Mouse (Mus musculus) granulocyte monocyte progenitor cell, adult 5-6 weeks (primary cell): Measurements from ENCODE around the gene Rnaset2b. TPM values are rescaled to one million over a fixed set of nuclear protein-coding genes. Genes with fewer than 3 reads are reported as not detected.
"Not testable (repeated sequence)": the region's sequence is repeated elsewhere in the genome, so short reads cannot be mapped to it uniquely, and the experiment has no call there.

Experiments
- ATAC-seq: replicated peaks from 2 replicates; pipeline ENCODE4 v1.8.0; 2016; ENCODE audit warnings: mild to moderate bottlenecking, moderate TSS enrichment, inconsistent platforms; ENCODE audit not compliant: poor library complexity, severe bottlenecking
- total RNA-seq, 2 experiments: library from RNA; stranded (forward) in 1 of 2; stranded (reverse) in 1 of 2; fragments of 200-712, 200-1000 nt in 1 of 2; fragments of >200 nt in 1 of 2; fragmentation: Nextera tagmentation in 1 of 2; gene quantifications; 2 replicates each; pipeline ENCODE4 v1.2.3; 2014 to 2017

Rnaset2b gene
- total RNA-seq, 2 experiments from 2014 or later, result 536 to 929 TPM

- ATAC-seq, result peak; percentile 11; the same call in 1 of the 2 replicates
Measured at GRCm38 (mm10) chr17:6979380-6979779, 8.9 kb downstream of the Rnaset2b start.

GRCm38 (mm10) chr17:6980144-6980543, 9.7 kb downstream of the Rnaset2b start:
- not testable (repeated sequence) for ATAC-seq

- peak; percentile 87 for ATAC-seq
Measured at GRCm38 (mm10) chr17:6986118-6986517, 15.7 kb downstream of the Rnaset2b start.

GRCm38 (mm10) chr17:6995504-6995903, 25.1 kb downstream of the Rnaset2b start:
- ATAC-seq, result not testable (repeated sequence)

GRCm38 (mm10) chr17:6996826-6997225, 26.4 kb downstream of the Rnaset2b start:
- not testable (repeated sequence) for ATAC-seq

GRCm38 (mm10) chr17:6997778-6998490, 27.5 kb downstream of the Rnaset2b start:
- not testable (repeated sequence) for ATAC-seq

GRCm38 (mm10) chr17:7001790-7002585, 31.6 kb downstream of the Rnaset2b start:
- not testable (repeated sequence) for ATAC-seq

GRCm38 (mm10) chr17:7003392-7003791, 33.0 kb downstream of the Rnaset2b start:
- not testable (repeated sequence) for ATAC-seq

- not testable (repeated sequence) for ATAC-seq
Measured at GRCm38 (mm10) chr17:7005646-7006045, 35.2 kb downstream of the Rnaset2b start.

- ATAC-seq, result peak; percentile 64
Measured at GRCm38 (mm10) chr17:7008885-7009284, 38.5 kb downstream of the Rnaset2b start.

GRCm38 (mm10) chr17:7009440-7009839, 39.0 kb downstream of the Rnaset2b start:
- ATAC-seq, result not testable (repeated sequence)

- peak; percentile 84 for ATAC-seq
Measured at GRCm38 (mm10) chr17:7009901-7010300, 39.5 kb downstream of the Rnaset2b start.

- peak; percentile 34; the same call in 1 of the 2 replicates for ATAC-seq
Measured at GRCm38 (mm10) chr17:7014190-7014589, 43.8 kb downstream of the Rnaset2b start.

GRCm38 (mm10) chr17:7025257-7025656, 54.8 kb downstream of the Rnaset2b start, which contains the start of gene Gm1604a:
TSS of gene Gm1604a (plus strand) at chr17:7025568.
- not testable (repeated sequence) for ATAC-seq

- ATAC-seq, result not testable (repeated sequence)
Measured at GRCm38 (mm10) chr17:7025764-7026346, 55.4 kb downstream of the Rnaset2b start.

- ATAC-seq, result not testable (repeated sequence)
Measured at GRCm38 (mm10) chr17:7030204-7030603, 59.8 kb downstream of the Rnaset2b start.

- not testable (repeated sequence) for ATAC-seq
Measured at GRCm38 (mm10) chr17:7030622-7031174, 60.3 kb downstream of the Rnaset2b start.

GRCm38 (mm10) chr17:7033192-7034166, 63.0 kb downstream of the Rnaset2b start:
- ATAC-seq, result peak; percentile 68
